Mouse (Mus musculus) G1E (cell line): ENCODE measurements around the gene Odf3l1.

Experiments used
- CTCF ChIP-seq: IDR thresholded peaks from 2 replicates; pipeline ENCODE4 v1.5.1; 2012; ENCODE audit warnings: low read depth, low read length, inconsistent platforms, mixed read lengths
- GATA1 ChIP-seq: IDR thresholded peaks from 2 replicates; pipeline ENCODE4 v1.6.1; 2012; ENCODE audit warnings: borderline replicate concordance, low read length, inconsistent platforms, mixed read lengths
- POLR2AphosphoS5 ChIP-seq: IDR thresholded peaks from 2 replicates; pipeline ENCODE4 v1.6.1; 2012; ENCODE audit warnings: low read depth, low read length, inconsistent platforms; ENCODE audit not compliant: insufficient replicate concordance
- TAL1 ChIP-seq: conservative IDR thresholded peaks from 2 replicates; pipeline ENCODE4 v1.6.1; 2012; ENCODE audit warnings: low read depth, low read length, inconsistent platforms, mixed read lengths

DNA sequence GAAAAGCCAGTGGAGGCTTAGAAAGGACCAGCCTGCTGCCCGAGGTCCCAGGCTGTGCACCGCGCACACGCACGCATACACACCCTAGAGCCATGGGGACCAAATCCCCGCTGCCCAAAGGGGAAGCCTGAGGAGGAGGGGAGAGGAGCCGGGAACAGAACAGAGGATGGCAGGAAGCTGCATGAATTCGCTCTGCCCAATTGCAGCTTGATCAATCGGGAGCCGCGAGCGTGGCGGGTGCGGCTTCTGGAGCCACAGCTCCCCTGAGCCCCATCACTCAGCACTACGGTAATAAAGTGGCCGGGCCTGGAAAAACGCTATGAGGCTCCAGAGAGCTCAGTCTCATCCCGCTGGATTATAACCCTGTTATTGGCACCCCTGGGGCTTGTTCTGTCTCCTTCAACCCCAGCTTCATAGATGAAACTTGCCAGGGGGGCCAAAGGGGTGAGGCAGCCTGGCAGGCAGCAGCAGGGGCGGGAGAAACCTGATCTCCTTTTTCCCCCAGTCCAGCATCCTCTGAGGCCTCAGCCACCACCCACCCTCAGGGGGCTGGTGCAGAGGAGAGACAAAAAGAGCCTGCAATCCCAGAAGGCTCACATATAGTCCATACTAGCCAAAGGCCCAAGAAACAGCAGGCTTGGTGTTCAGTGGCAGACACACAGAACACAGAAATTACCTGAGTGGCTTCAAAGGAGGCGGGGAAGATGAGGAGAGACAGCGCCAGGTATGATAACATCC lies 38.8 kb downstream of the Odf3l1 start:
- TF ChIP-seq CTCF (no peak), TAL1 (no peak), GATA1 (no peak), POLR2AphosphoS5 (no peak)
